Mouse (Mus musculus): ENCODE measurements around the gene Zfp384.

DNA sequence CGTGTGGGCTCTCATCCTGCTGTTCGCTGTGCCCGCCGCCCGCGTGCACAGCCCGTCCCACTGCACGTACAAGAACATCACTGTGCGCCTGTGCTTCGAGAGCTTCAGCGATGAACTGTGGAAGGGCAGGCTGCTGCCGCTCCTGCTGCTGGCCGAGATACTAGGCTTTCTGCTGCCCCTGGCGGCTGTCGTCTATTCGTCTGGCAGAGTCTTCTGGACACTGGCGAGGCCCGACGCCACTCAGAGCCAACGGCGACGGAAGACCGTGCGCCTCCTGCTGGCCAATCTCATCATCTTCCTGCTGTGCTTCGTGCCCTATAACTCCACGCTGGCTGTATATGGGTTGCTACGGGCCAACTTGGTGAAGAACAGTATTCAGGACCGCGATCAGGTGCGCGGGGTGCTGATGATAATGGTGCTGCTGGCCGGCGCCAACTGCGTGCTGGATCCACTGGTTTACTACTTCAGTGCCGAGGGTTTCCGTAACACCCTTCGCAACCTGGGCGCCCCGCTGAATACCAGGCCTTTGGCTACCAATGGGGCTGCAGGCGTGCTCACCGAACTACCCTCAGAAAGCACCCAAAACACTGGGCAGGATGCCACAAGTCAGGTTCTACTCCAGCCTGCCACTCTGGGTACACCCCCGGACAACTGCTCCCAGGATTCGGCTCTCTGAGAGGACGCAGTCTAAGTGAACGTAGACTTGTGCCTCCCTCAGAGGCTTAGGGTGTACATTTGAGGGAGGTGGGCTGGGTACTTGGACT is 73.0 kb downstream of the Zfp384 start:
- TF ChIP-seq CTCF (conservative IDR thresholded peaks at IDR 0.05; ENCODE audit: low read length) (peak; percentile 81), POU5F1 (IDR thresholded peaks at IDR 0.05; ENCODE audit: borderline replicate concordance, low read length) (no peak), NANOG (IDR thresholded peaks at IDR 0.05; ENCODE audit: borderline replicate concordance, low read length) (no peak)

Data from E14TG2a.4 (cell line).